Mouse (Mus musculus) cerebellum, adult 9-10 months (tissue): ENCODE data around the gene Gnl2.

Experiments
- DNase-seq: peaks from one replicate; pipeline ENCODE4 v3.0.0; 2022

Gnl2 gene

GRCm38 (mm10) chr4:125093031-125093430 is 76.6 kb downstream of the Gnl2 start:
- DNase-seq = no peak

GRCm38 (mm10) chr4:125096066-125096465 is 79.7 kb downstream of the Gnl2 start:
- no peak for DNase-seq

- DNase-seq = no peak
These were observed 81.0 kb downstream of the Gnl2 start for GRCm38 (mm10) chr4:125097412-125097811.

- peak; percentile 83 for DNase-seq
These were observed 83.1 kb downstream of the Gnl2 start for GRCm38 (mm10) chr4:125099458-125099857.

DNA sequence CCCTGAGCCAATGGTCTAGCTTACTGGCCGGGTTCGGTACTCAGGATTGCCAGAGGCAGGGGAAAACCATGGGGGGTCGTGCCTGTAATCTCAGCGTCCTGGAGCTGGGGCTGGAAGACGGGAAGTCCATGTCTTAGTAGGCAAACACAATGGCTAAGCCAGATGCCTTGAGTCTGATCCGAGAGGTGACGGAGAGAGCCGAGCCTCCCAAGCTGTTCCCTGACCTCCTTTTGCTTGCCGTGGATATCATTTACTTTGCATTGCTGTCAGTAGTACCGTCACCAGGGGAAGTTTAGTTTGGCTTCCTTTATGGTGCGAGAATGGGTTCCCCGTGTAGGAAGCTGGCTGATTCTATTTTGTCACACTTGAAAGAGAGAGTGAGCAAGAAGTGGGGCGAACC is 84.9 kb downstream of the Gnl2 start:
- no peak for DNase-seq
